Mouse (Mus musculus): ENCODE results near the gene Kcnb1. TPM values are rescaled to one million over a fixed set of nuclear protein-coding genes. Genes with fewer than 3 reads are reported as not detected.

Kcnb1 gene
- total RNA-seq, 1 experiment from 2014 or later, result 0.57 TPM

GRCm38 (mm10) chr2:167058201-167058600 lies 131.8 kb downstream of the Kcnb1 start:
- no peak for ATAC-seq (replicated peaks; ENCODE audit: insufficient number of reproducible peaks, low FRiP score, low TSS enrichment, poor library complexity, severe bottlenecking)

GRCm38 (mm10) chr2:167056942-167057323 lies 133.0 kb downstream of the Kcnb1 start:
- no peak for ATAC-seq (replicated peaks; ENCODE audit: insufficient number of reproducible peaks, low FRiP score, low TSS enrichment, poor library complexity, severe bottlenecking)

- no peak for ATAC-seq (replicated peaks; ENCODE audit: insufficient number of reproducible peaks, low FRiP score, low TSS enrichment, poor library complexity, severe bottlenecking)
These were observed 133.6 kb downstream of the Kcnb1 start for GRCm38 (mm10) chr2:167056210-167056941.

GRCm38 (mm10) chr2:167055386-167055785 lies 134.6 kb downstream of the Kcnb1 start:
- no peak for ATAC-seq (replicated peaks; ENCODE audit: insufficient number of reproducible peaks, low FRiP score, low TSS enrichment, poor library complexity, severe bottlenecking)

GRCm38 (mm10) chr2:167053127-167053844 lies 136.7 kb downstream of the Kcnb1 start:
- ATAC-seq (replicated peaks; ENCODE audit: insufficient number of reproducible peaks, low FRiP score, low TSS enrichment, poor library complexity, severe bottlenecking), result no peak

- ATAC-seq (replicated peaks; ENCODE audit: insufficient number of reproducible peaks, low FRiP score, low TSS enrichment, poor library complexity, severe bottlenecking), result no peak
These were observed 141.1 kb downstream of the Kcnb1 start for GRCm38 (mm10) chr2:167048698-167049358.

- ATAC-seq (replicated peaks; ENCODE audit: insufficient number of reproducible peaks, low FRiP score, low TSS enrichment, poor library complexity, severe bottlenecking), result no peak
These were observed 141.7 kb downstream of the Kcnb1 start for GRCm38 (mm10) chr2:167048223-167048622.

Other genes starting within 250 kb of the Kcnb1 start
- 48.5 to 62.6 TPM (median 52.8 TPM) in 3 replicates for gene Stau1, start 193.9 kb downstream of the Kcnb1 start, total RNA-seq (2017)
- gene Ddx27, start 175.0 kb downstream of the Kcnb1 start, total RNA-seq (2017), result 80.0 to 90.5 TPM (median 85.6 TPM) in 3 replicates
- 25.0 to 58.3 TPM (median 29.7 TPM) in 3 replicates for gene Znfx1, start 127.1 kb downstream of the Kcnb1 start, total RNA-seq (2017)
- not detected in 3 replicates for gene Ptgis, start 50.4 kb upstream of the Kcnb1 start, total RNA-seq (2017)
- gene B4galt5, start 159.0 kb upstream of the Kcnb1 start, total RNA-seq (2017), result 107 to 198 TPM (median 140 TPM) in 3 replicates
- gene Slc9a8, start 231.6 kb upstream of the Kcnb1 start, total RNA-seq (2017), result 34.1 to 52.5 TPM (median 41.5 TPM) in 3 replicates

Measured in monocyte, adult 5-6 weeks (primary cell).